Mouse (Mus musculus) forebrain, embryonic 12.5 days (tissue): ENCODE measurements around the gene Pole4. TPM values are rescaled to one million over a fixed set of nuclear protein-coding genes. Genes with fewer than 3 reads are reported as not detected.

ENCODE experiments used
- ATAC-seq: fragments of 200-750 bp; cut with Nextera tagmentation; 2 replicates; pipeline ENCODE4 v1.8.0; 2017; ENCODE audit warnings: moderate TSS enrichment; ENCODE audit not compliant: low FRiP score
- H3K27ac ChIP-seq: fragments of 300-500 bp; sonication (generic); 2 replicates; pipeline ENCODE4 v1.5.1; 2016; ENCODE audit warnings: mild to moderate bottlenecking
- H3K27me3 ChIP-seq: fragments of 300-500 bp; sonication (generic); 2 replicates; pipeline ENCODE4 v1.6.1; 2016; ENCODE audit warnings: mild to moderate bottlenecking
- H3K36me3 ChIP-seq: fragments of 300-500 bp; sonication (generic); replicated peaks from 2 replicates; pipeline ENCODE4 v1.6.1; 2016; ENCODE audit warnings: mild to moderate bottlenecking
- H3K4me1 ChIP-seq: fragments of 300-500 bp; sonication (generic); 2 replicates; pipeline ENCODE4 v1.6.1; 2016
- H3K4me2 ChIP-seq: fragments of 300-500 bp; sonication (generic); 2 replicates; pipeline ENCODE4 v1.6.1; 2016; ENCODE audit warnings: mild to moderate bottlenecking, moderate library complexity
- H3K4me3 ChIP-seq: fragments of 300-500 bp; sonication (generic); replicated peaks from 2 replicates; pipeline ENCODE4 v1.5.1; 2016; ENCODE audit warnings: mild to moderate bottlenecking
- H3K9ac ChIP-seq: fragments of 300-500 bp; sonication (generic); 2 replicates; pipeline ENCODE4 v1.6.1; 2016; ENCODE audit warnings: mild to moderate bottlenecking
- H3K9me3 ChIP-seq: fragments of 300-500 bp; sonication (generic); 2 replicates; pipeline ENCODE4 v1.6.1; 2016
- WGBS: fragments of 180-500 bp; shearing (Covaris S2); methylation state at CpG from one replicate; pipeline ENCODE4 v1.1.7; 2016; 5-methylcytosine and 5-hydroxymethylcytosine counted together
- polyA plus RNA-seq: library from polyadenylated mRNA; unstranded; fragments of >200 nt; fragmentation: Nextera tagmentation; extraction: Ambion mirVana; gene quantifications from 2 replicates; pipeline ENCODE4 v1.2.1, GENCODE M21; 2016

Pole4 gene
- polyA plus RNA-seq, result 91.2 and 91.3 TPM in 2 replicates

- Histone ChIP-seq H3K27ac (no peak within 1 kb of the TSS), H3K36me3 (no peaks in the 10 kb centered on the region), H3K4me2 (no peak within 1 kb of the TSS), H3K27me3 (no peaks in the 10 kb centered on the region), H3K9ac (no peak within 1 kb of the TSS), H3K9me3 (no peaks in the 10 kb centered on the region), H3K4me3 (no peak within 1 kb of the TSS), H3K4me1 (peaks cover 9% of the 10 kb centered on the region; the same call in 1 of the 2 replicates)
- WGBS, result 84% methylated on average over 5 of the region's 5 CpGs
- ATAC-seq, result no peak
Observed at GRCm38 (mm10) chr6:82705221-82705620, at the start of gene Pole4. Gene Pole4 (minus strand): TSS chr6:82705365.

GRCm38 (mm10) chr6:82754769-82755168 lies 49.6 kb upstream of the Pole4 start:
- no peak for ATAC-seq

GRCm38 (mm10) chr6:82753638-82754361 lies 48.6 kb upstream of the Pole4 start:
- peaks cover 20% of the 10 kb centered on the region for H3K36me3 ChIP-seq
- WGBS, result 90% methylated on average over 14 of the region's 14 CpGs

More at GRCm38 (mm10) chr6:82754769-82755168, 49.6 kb upstream of the Pole4 start:
- Histone ChIP-seq H3K9ac (no peak overlapping the region), H3K4me3 (no peak overlapping the region), H3K36me3 (peaks cover 16% of the 10 kb centered on the region), H3K27me3 (no peaks in the 10 kb centered on the region), H3K4me1 (no peaks in the 10 kb centered on the region), H3K27ac (no peak overlapping the region), H3K9me3 (0 out of 2 replicates have a peak, but pooled peaks cover 2% of the 10 kb centered on the region), H3K4me2 (no peak overlapping the region)
- 91% methylated on average over 6 of the region's 6 CpGs for WGBS

DNA sequence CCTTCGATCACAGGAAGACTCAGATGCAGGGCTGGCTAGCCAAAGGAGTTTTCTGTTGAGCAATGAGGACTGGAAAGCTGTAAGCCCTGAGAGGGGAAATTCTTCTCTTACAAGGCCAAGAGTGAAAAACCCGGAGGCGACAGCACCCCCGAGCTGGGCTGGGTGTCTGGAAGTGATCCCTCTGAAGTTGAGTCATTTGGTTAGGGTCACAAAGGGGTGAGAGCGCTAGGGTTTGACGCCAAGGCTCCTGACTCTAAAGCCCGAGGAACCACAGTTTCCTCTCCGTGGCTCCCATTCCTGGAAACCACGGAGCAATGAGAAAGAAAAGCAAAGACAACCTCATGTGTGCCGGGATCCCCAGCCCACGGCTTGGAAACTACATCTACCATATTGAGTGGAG lies 47.9 kb upstream of the Pole4 start:
- Histone ChIP-seq H3K27ac (no peak overlapping the region), H3K27me3 (no peaks in the 10 kb centered on the region), H3K4me1 (no peaks in the 10 kb centered on the region), H3K36me3 (peaks cover 19% of the 10 kb centered on the region), H3K9ac (no peak overlapping the region), H3K9me3 (0 out of 2 replicates have a peak, but pooled peaks cover 2% of the 10 kb centered on the region), H3K4me3 (no peak overlapping the region), H3K4me2 (no peak overlapping the region)
- ATAC-seq, result no peak
- WGBS, result 84% methylated on average over 11 of the region's 11 CpGs

More at GRCm38 (mm10) chr6:82753638-82754361, 48.6 kb upstream of the Pole4 start:
- Histone ChIP-seq H3K27me3 (no peaks in the 10 kb centered on the region), H3K4me3 (no peak overlapping the region), H3K9ac (no peak overlapping the region), H3K4me2 (no peak overlapping the region), H3K4me1 (no peaks in the 10 kb centered on the region), H3K27ac (no peak overlapping the region), H3K9me3 (0 out of 2 replicates have a peak, but pooled peaks cover 2% of the 10 kb centered on the region)
- no peak for ATAC-seq

DNA sequence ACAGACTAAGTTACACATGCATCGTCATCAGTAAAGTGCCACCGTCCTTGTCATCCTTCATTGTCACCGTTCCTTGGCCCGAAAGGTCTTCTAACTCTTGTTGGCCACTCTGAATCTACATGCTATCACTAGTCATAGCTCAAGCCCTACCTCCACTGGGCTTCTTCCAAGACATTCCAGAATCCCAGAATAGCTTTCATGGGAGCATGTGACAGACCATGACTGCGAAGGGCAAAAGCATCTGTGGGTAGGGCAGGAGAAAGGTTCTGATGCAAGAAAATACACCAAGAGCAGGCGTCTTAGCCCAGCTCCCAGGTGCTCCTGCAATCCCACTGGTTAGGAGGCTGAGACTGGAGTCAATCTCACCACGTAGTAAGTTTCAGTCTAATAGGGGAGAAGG lies 46.6 kb upstream of the Pole4 start:
- ATAC-seq, result no peak
- H3K4me2 ChIP-seq, result no peak overlapping the region
- no peak overlapping the region for H3K27ac ChIP-seq
- H3K9me3 ChIP-seq, result 0 out of 2 replicates have a peak, but pooled peaks cover 2% of the 10 kb centered on the region
- H3K9ac ChIP-seq, result no peak overlapping the region
- WGBS, result 96% methylated on average over 7 of the region's 7 CpGs
- no peak overlapping the region for H3K4me3 ChIP-seq
- no peaks in the 10 kb centered on the region for H3K4me1 ChIP-seq
- no peaks in the 10 kb centered on the region for H3K27me3 ChIP-seq
- H3K36me3 ChIP-seq, result peaks cover 17% of the 10 kb centered on the region

DNA sequence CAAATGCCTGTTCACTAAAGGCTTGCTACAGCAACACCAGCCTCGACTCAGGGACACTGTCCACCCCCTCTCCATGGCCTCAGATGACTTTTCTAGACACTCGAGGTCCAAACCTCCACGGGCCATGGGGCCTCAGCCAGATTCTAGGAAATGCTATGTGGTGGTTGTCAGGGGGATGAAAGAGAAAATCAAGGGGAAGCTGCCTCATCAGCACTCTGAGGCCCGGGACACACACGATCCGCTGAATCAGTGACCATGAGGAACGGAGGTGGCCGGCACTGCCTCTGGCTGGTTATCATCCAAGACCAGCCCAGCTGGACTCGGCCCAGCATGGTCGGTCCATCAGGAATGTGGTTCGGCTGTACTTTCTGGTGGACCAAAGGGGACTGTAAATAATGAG lies 45.9 kb upstream of the Pole4 start:
- peaks cover 21% of the 10 kb centered on the region for H3K36me3 ChIP-seq
- H3K27me3 ChIP-seq, result no peaks in the 10 kb centered on the region
- H3K27ac ChIP-seq, result no peak overlapping the region
- 0 out of 2 replicates have a peak, but pooled peaks cover 2% of the 10 kb centered on the region for H3K9me3 ChIP-seq
- WGBS, result 92% methylated on average over 11 of the region's 11 CpGs
- no peak overlapping the region for H3K4me2 ChIP-seq
- ATAC-seq, result no peak
- no peak overlapping the region for H3K4me3 ChIP-seq
- H3K9ac ChIP-seq, result no peak overlapping the region
- H3K4me1 ChIP-seq, result no peaks in the 10 kb centered on the region

GRCm38 (mm10) chr6:82750063-82750462 lies 44.9 kb upstream of the Pole4 start:
- Histone ChIP-seq H3K27ac (no peak overlapping the region), H3K36me3 (peaks cover 21% of the 10 kb centered on the region), H3K9ac (no peak overlapping the region), H3K9me3 (0 out of 2 replicates have a peak, but pooled peaks cover 2% of the 10 kb centered on the region), H3K4me3 (no peak overlapping the region), H3K4me2 (no peak overlapping the region), H3K27me3 (no peaks in the 10 kb centered on the region), H3K4me1 (no peaks in the 10 kb centered on the region)
- WGBS, result 53% methylated on average over 2 of the region's 2 CpGs
- no peak for ATAC-seq

DNA sequence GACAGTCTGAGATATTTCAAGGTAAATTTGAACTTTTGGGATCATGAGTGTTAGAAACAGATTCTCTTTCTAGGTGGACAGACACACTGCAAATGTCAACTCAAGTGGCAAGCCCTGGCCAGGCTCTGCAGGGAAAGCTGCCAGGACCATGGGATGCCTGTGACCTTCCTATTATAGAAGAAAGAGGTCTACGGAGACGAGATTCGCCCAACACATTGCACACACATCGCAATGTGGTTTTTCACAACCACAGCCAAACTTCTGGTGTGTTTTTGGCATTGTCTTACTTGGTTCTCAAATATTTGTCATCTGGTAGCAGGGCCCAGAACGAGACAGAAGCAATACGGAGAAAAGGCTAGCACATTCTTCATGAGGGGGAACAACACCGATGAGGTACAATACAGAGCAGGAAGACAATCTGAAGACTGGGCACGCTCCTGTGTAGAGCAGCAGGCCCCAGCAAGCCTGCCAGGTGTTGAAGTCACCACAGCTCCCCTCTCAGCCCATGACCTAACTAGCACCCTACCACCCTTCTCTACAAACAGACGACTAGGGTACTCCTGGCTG lies 43.0 kb upstream of the Pole4 start:
- Histone ChIP-seq H3K9me3 (0 out of 2 replicates have a peak, but pooled peaks cover 2% of the 10 kb centered on the region), H3K4me3 (no peak overlapping the region), H3K4me1 (no peaks in the 10 kb centered on the region), H3K4me2 (no peak overlapping the region), H3K9ac (no peak overlapping the region), H3K36me3 (peaks cover 29% of the 10 kb centered on the region), H3K27me3 (no peaks in the 10 kb centered on the region), H3K27ac (no peak overlapping the region)
- WGBS, result 91% methylated on average over 9 of the region's 9 CpGs
- no peak for ATAC-seq

- no peak overlapping the region for H3K4me3 ChIP-seq
- no peak overlapping the region for H3K4me2 ChIP-seq
- 88% methylated on average over 5 of the region's 5 CpGs for WGBS
- no peak overlapping the region for H3K9ac ChIP-seq
- H3K4me1 ChIP-seq, result no peaks in the 10 kb centered on the region
- 0 out of 2 replicates have a peak, but pooled peaks cover 2% of the 10 kb centered on the region for H3K9me3 ChIP-seq
- no peak overlapping the region for H3K27ac ChIP-seq
- ATAC-seq, result no peak
- H3K36me3 ChIP-seq, result peaks cover 40% of the 10 kb centered on the region
- H3K27me3 ChIP-seq, result no peaks in the 10 kb centered on the region
Observed at GRCm38 (mm10) chr6:82747085-82747484, 41.9 kb upstream of the Pole4 start.

DNA sequence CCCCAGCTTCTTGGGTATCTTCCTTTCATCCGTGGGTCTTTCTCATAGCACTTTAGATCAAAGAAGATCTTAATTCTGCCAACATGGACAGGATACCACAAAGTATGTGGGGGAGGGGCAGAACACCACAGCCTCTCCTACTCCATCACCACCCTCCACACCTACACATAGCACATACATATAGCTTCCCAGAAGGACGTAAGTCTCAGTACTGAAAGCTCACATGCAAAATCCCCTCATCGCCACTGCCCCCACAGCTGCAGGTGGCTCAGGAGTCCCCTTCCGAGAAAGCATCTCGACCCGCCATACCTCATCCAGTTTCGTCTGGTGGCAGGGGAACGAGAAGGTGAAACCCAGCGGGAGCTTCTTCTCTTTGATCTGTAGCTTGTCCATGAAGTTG lies 39.4 kb upstream of the Pole4 start:
- H3K9ac ChIP-seq, result no peak overlapping the region
- no peak overlapping the region for H3K4me2 ChIP-seq
- no peaks in the 10 kb centered on the region for H3K9me3 ChIP-seq
- ATAC-seq, result no peak
- H3K27me3 ChIP-seq, result no peaks in the 10 kb centered on the region
- H3K27ac ChIP-seq, result no peak overlapping the region
- H3K36me3 ChIP-seq, result peaks cover 30% of the 10 kb centered on the region
- no peak overlapping the region for H3K4me3 ChIP-seq
- no peaks in the 10 kb centered on the region; the same call in 1 of the 2 replicates for H3K4me1 ChIP-seq
- 90% methylated on average over 9 of the region's 9 CpGs for WGBS

DNA sequence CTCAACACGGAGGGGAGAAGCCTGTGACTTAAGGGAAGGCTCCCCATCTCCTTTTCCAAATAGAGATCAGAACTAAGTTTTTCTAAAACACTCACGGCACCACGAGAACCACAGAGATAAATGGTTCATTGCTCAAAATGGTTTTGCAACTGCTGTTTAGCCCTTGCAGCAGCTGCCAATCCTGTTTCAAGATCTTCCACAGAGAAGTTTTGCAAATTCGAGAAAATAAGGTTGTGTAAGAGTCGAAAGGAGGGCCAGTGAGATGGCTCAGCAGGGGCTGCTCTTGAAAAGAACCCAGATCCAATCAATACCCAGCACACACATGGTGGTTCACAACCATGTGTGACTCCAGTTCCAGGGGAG lies 36.3 kb upstream of the Pole4 start:
- no peak for ATAC-seq
- peaks cover 44% of the 10 kb centered on the region for H3K36me3 ChIP-seq
- no peak overlapping the region for H3K9ac ChIP-seq
- no peaks in the 10 kb centered on the region for H3K27me3 ChIP-seq
- H3K9me3 ChIP-seq, result no peaks in the 10 kb centered on the region
- H3K27ac ChIP-seq, result no peak overlapping the region
- H3K4me3 ChIP-seq, result no peak overlapping the region
- H3K4me2 ChIP-seq, result no peak overlapping the region
- 80% methylated on average over 5 of the region's 5 CpGs for WGBS
- no peaks in the 10 kb centered on the region; the same call in 1 of the 2 replicates for H3K4me1 ChIP-seq

DNA sequence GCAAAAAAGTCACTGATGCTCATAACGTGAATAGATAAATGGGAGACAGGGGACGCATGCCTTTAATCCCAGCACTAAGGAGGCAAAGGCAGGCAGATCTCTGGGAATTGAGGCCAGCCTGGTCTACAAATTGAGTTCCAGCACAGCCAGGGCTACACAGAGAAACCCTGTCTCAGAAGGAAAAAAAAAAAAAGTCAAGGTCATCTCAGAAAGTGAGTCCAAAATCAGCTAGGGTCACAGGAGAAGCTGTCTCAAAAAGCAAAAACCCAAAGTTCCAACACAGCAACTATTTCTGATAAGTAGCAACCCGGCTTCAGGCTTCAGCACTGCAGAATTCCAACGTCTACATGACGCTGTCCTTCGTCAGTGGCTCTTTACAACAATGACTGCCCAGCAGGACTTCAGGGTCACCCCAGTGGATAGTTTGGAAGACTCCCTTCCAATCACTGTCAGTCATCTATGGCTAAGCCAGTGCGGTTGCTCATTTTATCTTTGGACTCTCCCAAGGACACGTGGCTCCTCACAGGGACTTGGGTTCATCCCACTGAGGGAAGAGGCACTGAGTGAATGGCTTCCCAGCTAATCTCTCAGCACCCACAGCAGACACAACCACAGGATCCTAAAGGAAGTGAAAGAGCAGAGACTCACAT lies 35.8 kb upstream of the Pole4 start:
- H3K36me3 ChIP-seq, result peaks cover 46% of the 10 kb centered on the region

More for the DNA sequence above, 35.8 kb upstream of the Pole4 start:
- H3K27me3 ChIP-seq, result no peaks in the 10 kb centered on the region
- no peak overlapping the region for H3K27ac ChIP-seq
- WGBS, result 83% methylated on average over 8 of the region's 8 CpGs
- ATAC-seq, result no peak
- no peak overlapping the region for H3K4me3 ChIP-seq
- H3K9ac ChIP-seq, result no peak overlapping the region
- H3K9me3 ChIP-seq, result no peaks in the 10 kb centered on the region
- H3K4me1 ChIP-seq, result no peaks in the 10 kb centered on the region; the same call in 1 of the 2 replicates
- no peak overlapping the region for H3K4me2 ChIP-seq
